Comparison of ENCODE assay signal across 22 mouse cellular contexts in genomic region chr4:43679416-43680043, GRCm38 (mm10). TPM values are rescaled to one million over a fixed set of nuclear protein-coding genes. Genes with fewer than 3 reads are reported as not detected.
DNase-seq lines count a peak whose midpoint lies in the region; ATAC-seq and TF ChIP-seq lines count a peak whose summit lies in the region.
"Had no signal": no experiment of that assay in that cellular context is flagged by ENCODE, and none has a peak within 500 bp of the region (broad histone marks: within the 10 kb centered on the region; RNA-seq: fewer than 3 reads in every experiment).

No protein-coding gene starts in this region.

- H3K9me3 ChIP-seq in kidney, embryonic 16.5 days (ENCODE audit: low read length) = no peaks in the 10 kb centered on the region
- H3K9me3 ChIP-seq: heart, embryonic 10.5 days; midbrain, embryonic 12.5 days; stomach, embryonic 15.5 days had no signal

- peak; percentile 47 for DNase-seq in kidney, adult 11 months
- DNase-seq in adipocyte (ENCODE audit: low spot score) = peak; percentile 79
- peak; percentile 84 for DNase-seq in gastrocnemius, adult 2 months
- DNase-seq in kidney, postnatal 36 days = peak; percentile 48 to 50
- no peak for DNase-seq in right cerebral cortex, postnatal 10 days (ENCODE audit: low spot score in 2 of 2)
- DNase-seq in embryo, embryonic 10.5 days (ENCODE audit: low spot score) = no peak
- DNase-seq: B cell, adult 2 months; cerebellum, postnatal 10 days; lung, postnatal 14 days; thymus, postnatal 25 days had no signal

- H3K4me1 ChIP-seq in kidney, embryonic 16.5 days (ENCODE audit: insufficient read depth, low read length) = no peaks in the 10 kb centered on the region
- H3K4me1 ChIP-seq: midbrain, embryonic 12.5 days; stomach, embryonic 15.5 days had no signal

- H3K27me3 ChIP-seq in kidney, embryonic 16.5 days (ENCODE audit: insufficient read depth, low read length) = no peaks in the 10 kb centered on the region
- H3K27me3 ChIP-seq: midbrain, embryonic 12.5 days; stomach, embryonic 15.5 days had no signal

- H3K36me3 ChIP-seq in kidney, embryonic 16.5 days (ENCODE audit: insufficient read depth, low read length) = no peaks in the 10 kb centered on the region; the same call in 1 of the 2 replicates

- no peak overlapping the region for H3K27ac ChIP-seq in kidney, embryonic 16.5 days (ENCODE audit: low read length)
- H3K27ac ChIP-seq in gastrocnemius, adult 2 months = peak overlapping the region; percentile 75
- H3K27ac ChIP-seq: heart, embryonic 10.5 days; midbrain, embryonic 12.5 days; stomach, embryonic 15.5 days had no signal

- intact Hi-C loops in gastrocnemius, adult 2 months (cut with DNase I) = no loop called here

- 82% methylated on average over 7 of the region's 7 CpGs for WGBS in kidney, embryonic 16.5 days

- no peak for ATAC-seq in kidney, embryonic 16.5 days (ENCODE audit: low FRiP score, low TSS enrichment)
- ATAC-seq in granulocyte monocyte progenitor cell, adult 5-6 weeks (replicated peaks; ENCODE audit: poor library complexity, severe bottlenecking) = no peak
- ATAC-seq: inflammation-experienced regulatory T-cells, adult 6 months had no signal

- H3K9ac ChIP-seq in kidney, embryonic 16.5 days (replicated peaks; ENCODE audit: low read length) = no peak overlapping the region
- H3K9ac ChIP-seq: midbrain, embryonic 12.5 days; stomach, embryonic 15.5 days had no signal

- H3K4me2 ChIP-seq in kidney, embryonic 16.5 days (replicated peaks; ENCODE audit: low read depth, low read length) = no peak overlapping the region
- H3K4me2 ChIP-seq: midbrain, embryonic 12.5 days; stomach, embryonic 15.5 days had no signal

- no peak overlapping the region for H3K4me3 ChIP-seq in kidney, embryonic 16.5 days (ENCODE audit: low read length)
- H3K4me3 ChIP-seq in gastrocnemius, adult 2 months = no peak overlapping the region
- H3K4me3 ChIP-seq: heart, embryonic 10.5 days; midbrain, embryonic 12.5 days; stomach, embryonic 15.5 days had no signal

- TF ChIP-seq CTCF in gastrocnemius, adult 2 months (IDR thresholded peaks at IDR 0.05) = no peak

RNA-seq across cellular contexts. Expression of gene Fam221b, which starts 10.6 kb away (rescaled TPM):
- 1.6 and 3.2 TPM in 2 replicates for polyA plus RNA-seq in kidney, embryonic 16.5 days (2015; fragmentation: Nextera tagmentation; extraction: Ambion mirVana)
- total RNA-seq in gastrocnemius, adult 2 months (2021) = under 1 TPM; 0.08 to 0.15 TPM
- not detected in 2 replicates for total RNA-seq in granulocyte monocyte progenitor cell, adult 5-6 weeks (2014; fragmentation: Nextera tagmentation)
- 0.34 and 0.36 TPM in 2 replicates for total RNA-seq in granulocyte monocyte progenitor cell, adult 5-6 weeks (2017)
- total RNA-seq: liver, adult 2 months had no signal
- polyA plus RNA-seq: liver, adult 2 months; small intestine, adult 2 months had no signal

RNA-seq across cellular contexts. Expression of gene Tmem8b, which starts 10.8 kb away (rescaled TPM):
- polyA plus RNA-seq in kidney, embryonic 16.5 days (2015; fragmentation: Nextera tagmentation; extraction: Ambion mirVana) = 2.8 and 4.7 TPM in 2 replicates
- 10 to 100 TPM in 1 of 2 experiments, 1 to 10 TPM in 1; 8.4 to 14.9 TPM for total RNA-seq in gastrocnemius, adult 2 months (2021)
- total RNA-seq in granulocyte monocyte progenitor cell, adult 5-6 weeks (2014; fragmentation: Nextera tagmentation) = 1.9 and 4.9 TPM in 2 replicates
- total RNA-seq in granulocyte monocyte progenitor cell, adult 5-6 weeks (2017) = 0.46 and 0.52 TPM in 2 replicates

RNA-seq across cellular contexts. Expression of gene Olfr70, which starts 21.1 kb away (rescaled TPM):
- polyA plus RNA-seq in kidney, embryonic 16.5 days (2015; fragmentation: Nextera tagmentation; extraction: Ambion mirVana) = not detected in 2 replicates
- total RNA-seq in gastrocnemius, adult 2 months (2021) = not detected
- total RNA-seq in granulocyte monocyte progenitor cell, adult 5-6 weeks (2014; fragmentation: Nextera tagmentation) = not detected in 2 replicates
- not detected in 2 replicates for total RNA-seq in granulocyte monocyte progenitor cell, adult 5-6 weeks (2017)
- total RNA-seq: ES-E14; hematopoietic stem cell, adult 5-6 weeks; layer of hippocampus, adult 8-10 months; left cerebral cortex, postnatal 25 days; liver, adult 2 months had no signal
- polyA plus RNA-seq: heart, embryonic 10.5 days; inflammation-experienced regulatory T-cells, adult 6 months; liver, adult 2 months; midbrain, embryonic 12.5 days; small intestine, adult 2 months; stomach, embryonic 15.5 days had no signal

RNA-seq across cellular contexts. Expression of gene Hint2, which starts 23.3 kb away (rescaled TPM):
- 125 and 134 TPM in 2 replicates for polyA plus RNA-seq in kidney, embryonic 16.5 days (2015; fragmentation: Nextera tagmentation; extraction: Ambion mirVana)
- total RNA-seq in gastrocnemius, adult 2 months (2021) = 10 to 100 TPM; 35.8 to 47.9 TPM
- 58.6 and 78.3 TPM in 2 replicates for total RNA-seq in granulocyte monocyte progenitor cell, adult 5-6 weeks (2014; fragmentation: Nextera tagmentation)
- total RNA-seq in granulocyte monocyte progenitor cell, adult 5-6 weeks (2017) = 55.1 and 63.3 TPM in 2 replicates

RNA-seq across cellular contexts. Expression of gene Spag8, which starts 26.1 kb away (rescaled TPM):
- polyA plus RNA-seq in kidney, embryonic 16.5 days (2015; fragmentation: Nextera tagmentation; extraction: Ambion mirVana) = 1.4 TPM in 2 replicates
- total RNA-seq in gastrocnemius, adult 2 months (2021) = under 1 TPM in 1 of 2 experiments, not detected in 1; 0.31 TPM
- total RNA-seq in granulocyte monocyte progenitor cell, adult 5-6 weeks (2014; fragmentation: Nextera tagmentation) = 1.3 TPM in 1 of 2 replicates, not detected in the other
- total RNA-seq in granulocyte monocyte progenitor cell, adult 5-6 weeks (2017) = not detected in 2 replicates
- total RNA-seq: hematopoietic stem cell, adult 5-6 weeks had no signal

Comparison
In these comparisons a context has a peak if more than half of its experiments do, and no peak if none do; other contexts are left out.
1. DNase-seq: peak in kidney, adult 11 months (single experiment), adipocyte (single experiment), gastrocnemius, adult 2 months (single experiment) and kidney, postnatal 36 days (2 of 2); none in right cerebral cortex, postnatal 10 days (0 of 2) and embryo, embryonic 10.5 days (single experiment).